Mouse (Mus musculus) liver, embryonic 12.5 days (tissue): ENCODE data around the gene Mamdc2. TPM values are rescaled to one million over a fixed set of nuclear protein-coding genes. Genes with fewer than 3 reads are reported as not detected.

Experiments
- ATAC-seq: fragments of 200-750 bp; cut with Nextera tagmentation; 2 replicates; pipeline ENCODE4 v1.8.0; 2017; ENCODE audit warnings: moderate number of reproducible peaks, mild to moderate bottlenecking, moderate library complexity
- H3K27ac ChIP-seq: fragments of 300-500 bp; sonication (generic); 2 replicates; pipeline ENCODE4 v1.5.1; 2016; ENCODE audit warnings: mild to moderate bottlenecking
- H3K27me3 ChIP-seq: fragments of 300-500 bp; sonication (generic); replicated peaks from 2 replicates; pipeline ENCODE4 v1.6.1; 2016; ENCODE audit warnings: mild to moderate bottlenecking, moderate library complexity
- H3K36me3 ChIP-seq: fragments of 300-500 bp; sonication (generic); 2 replicates; pipeline ENCODE4 v1.6.1; 2016; ENCODE audit warnings: mild to moderate bottlenecking, moderate library complexity
- H3K4me1 ChIP-seq: fragments of 300-500 bp; sonication (generic); 2 replicates; pipeline ENCODE4 v1.6.1; 2016
- H3K4me2 ChIP-seq: fragments of 300-500 bp; sonication (generic); 2 replicates; pipeline ENCODE4 v1.6.1; 2016; ENCODE audit warnings: mild to moderate bottlenecking, moderate library complexity
- H3K4me3 ChIP-seq: fragments of 300-500 bp; sonication (generic); 2 replicates; pipeline ENCODE4 v1.5.1; 2016; ENCODE audit warnings: mild to moderate bottlenecking, moderate library complexity
- H3K9ac ChIP-seq: fragments of 300-500 bp; sonication (generic); 2 replicates; pipeline ENCODE4 v1.6.1; 2016; ENCODE audit warnings: mild to moderate bottlenecking, moderate library complexity
- H3K9me3 ChIP-seq: fragments of 300-500 bp; sonication (generic); replicated peaks from 2 replicates; pipeline ENCODE4 v1.6.1; 2016; ENCODE audit warnings: mild to moderate bottlenecking, moderate library complexity
- WGBS: fragments of 180-500 bp; shearing (Covaris S2); methylation state at CpG from one replicate; pipeline ENCODE4 v1.1.7; 2016; ENCODE audit not compliant: insufficient replicate concordance; 5-methylcytosine and 5-hydroxymethylcytosine counted together
- polyA plus RNA-seq: library from polyadenylated mRNA; unstranded; fragments of >200 nt; fragmentation: Nextera tagmentation; extraction: Ambion mirVana; gene quantifications from 2 replicates; pipeline ENCODE4 v1.2.1, GENCODE M21; 2016

Mamdc2 gene
- polyA plus RNA-seq, 1 experiment from 2014 or later: 0.33 TPM

GRCm38 (mm10) chr19:23349930-23350329, 98.3 kb downstream of the Mamdc2 start:
- Histone ChIP-seq H3K27me3 (no peaks in the 10 kb centered on the region), H3K27ac (no peak overlapping the region), H3K4me2 (no peak overlapping the region), H3K36me3 (no peaks in the 10 kb centered on the region), H3K9me3 (no peaks in the 10 kb centered on the region), H3K4me1 (peaks cover 16% of the 10 kb centered on the region), H3K9ac (no peak overlapping the region), H3K4me3 (no peak overlapping the region)
- ATAC-seq: no peak
- 59% methylated on average over 2 of the region's 2 CpGs for WGBS

- 72% methylated on average over 3 of the region's 3 CpGs for WGBS
- Histone ChIP-seq H3K27ac (no peak overlapping the region), H3K9ac (no peak overlapping the region), H3K9me3 (no peaks in the 10 kb centered on the region), H3K4me2 (no peak overlapping the region), H3K4me1 (no peaks in the 10 kb centered on the region), H3K36me3 (no peaks in the 10 kb centered on the region), H3K4me3 (no peak overlapping the region), H3K27me3 (no peaks in the 10 kb centered on the region)
- ATAC-seq: no peak
Observed at GRCm38 (mm10) chr19:23342782-23343181, 105.5 kb downstream of the Mamdc2 start.

- Histone ChIP-seq H3K9ac (no peak overlapping the region), H3K4me2 (no peak overlapping the region), H3K36me3 (no peaks in the 10 kb centered on the region), H3K27ac (no peak overlapping the region), H3K9me3 (no peaks in the 10 kb centered on the region), H3K27me3 (no peaks in the 10 kb centered on the region), H3K4me3 (no peak overlapping the region), H3K4me1 (no peaks in the 10 kb centered on the region)
- WGBS: 70% methylated on average over 1 of the region's 1 CpGs
- ATAC-seq: no peak
Observed at GRCm38 (mm10) chr19:23332883-23333282, 115.4 kb downstream of the Mamdc2 start.

- Histone ChIP-seq H3K9ac (no peak overlapping the region), H3K27me3 (no peaks in the 10 kb centered on the region), H3K4me1 (no peaks in the 10 kb centered on the region), H3K4me2 (no peak overlapping the region), H3K36me3 (no peaks in the 10 kb centered on the region), H3K9me3 (no peaks in the 10 kb centered on the region), H3K4me3 (no peak overlapping the region), H3K27ac (no peak overlapping the region)
- ATAC-seq: no peak
- 52% methylated on average over 6 of the region's 6 CpGs for WGBS
Observed at GRCm38 (mm10) chr19:23330842-23331241, 117.4 kb downstream of the Mamdc2 start.

- Histone ChIP-seq H3K4me3 (no peak overlapping the region), H3K9ac (no peak overlapping the region), H3K9me3 (no peaks in the 10 kb centered on the region), H3K4me2 (no peak overlapping the region), H3K27me3 (no peaks in the 10 kb centered on the region), H3K4me1 (no peaks in the 10 kb centered on the region), H3K27ac (no peak overlapping the region), H3K36me3 (no peaks in the 10 kb centered on the region)
- no peak for ATAC-seq
- WGBS: 84% methylated on average over 2 of the region's 2 CpGs
Observed at GRCm38 (mm10) chr19:23329346-23329745, 118.9 kb downstream of the Mamdc2 start.

GRCm38 (mm10) chr19:23327056-23327640, 121.1 kb downstream of the Mamdc2 start:
- Histone ChIP-seq H3K27me3 (no peaks in the 10 kb centered on the region), H3K9me3 (no peaks in the 10 kb centered on the region), H3K4me2 (no peak overlapping the region), H3K27ac (no peak overlapping the region), H3K36me3 (no peaks in the 10 kb centered on the region), H3K4me1 (no peaks in the 10 kb centered on the region; the same call in 1 of the 2 replicates), H3K4me3 (no peak overlapping the region), H3K9ac (no peak overlapping the region)
- no peak for ATAC-seq
- WGBS: 82% methylated on average over 3 of the region's 3 CpGs

- Histone ChIP-seq H3K4me1 (no peaks in the 10 kb centered on the region; the same call in 1 of the 2 replicates), H3K27ac (no peak overlapping the region), H3K4me3 (no peak overlapping the region), H3K9ac (no peak overlapping the region), H3K9me3 (no peaks in the 10 kb centered on the region), H3K27me3 (no peaks in the 10 kb centered on the region), H3K36me3 (no peaks in the 10 kb centered on the region), H3K4me2 (no peak overlapping the region)
- ATAC-seq: no peak
- WGBS: 24% methylated on average over 3 of the region's 3 CpGs
Observed at GRCm38 (mm10) chr19:23323107-23323506, 125.1 kb downstream of the Mamdc2 start.

- H3K4me2 ChIP-seq: no peak overlapping the region
- no peak overlapping the region for H3K4me3 ChIP-seq
- H3K27me3 ChIP-seq: no peaks in the 10 kb centered on the region
- WGBS: 64% methylated on average over 5 of the region's 5 CpGs
- H3K9me3 ChIP-seq: no peaks in the 10 kb centered on the region
- H3K9ac ChIP-seq: no peak overlapping the region
- no peaks in the 10 kb centered on the region; the same call in 1 of the 2 replicates for H3K4me1 ChIP-seq
- H3K36me3 ChIP-seq: no peaks in the 10 kb centered on the region
- no peak overlapping the region for H3K27ac ChIP-seq
- ATAC-seq: no peak
Observed at GRCm38 (mm10) chr19:23317989-23318358, 130.3 kb downstream of the Mamdc2 start.

- no peak for ATAC-seq
- no peak overlapping the region for H3K9ac ChIP-seq
- no peaks in the 10 kb centered on the region for H3K36me3 ChIP-seq
- WGBS: 58% methylated on average over 5 of the region's 5 CpGs
- H3K4me3 ChIP-seq: no peak overlapping the region
- no peaks in the 10 kb centered on the region for H3K9me3 ChIP-seq
- H3K4me1 ChIP-seq: no peaks in the 10 kb centered on the region
- H3K4me2 ChIP-seq: no peak overlapping the region
- H3K27ac ChIP-seq: no peak overlapping the region
- H3K27me3 ChIP-seq: no peaks in the 10 kb centered on the region
Observed at GRCm38 (mm10) chr19:23317295-23317988, 130.8 kb downstream of the Mamdc2 start.

GRCm38 (mm10) chr19:23316851-23317250, 131.4 kb downstream of the Mamdc2 start:
- no peak for ATAC-seq
- Histone ChIP-seq H3K9me3 (no peaks in the 10 kb centered on the region), H3K4me2 (no peak overlapping the region), H3K27ac (no peak overlapping the region), H3K4me1 (no peaks in the 10 kb centered on the region), H3K36me3 (no peaks in the 10 kb centered on the region), H3K27me3 (no peaks in the 10 kb centered on the region), H3K4me3 (no peak overlapping the region), H3K9ac (no peak overlapping the region)
- 69% methylated on average over 5 of the region's 5 CpGs for WGBS

GRCm38 (mm10) chr19:23309979-23310378, 138.3 kb downstream of the Mamdc2 start:
- WGBS: 80% methylated on average over 2 of the region's 2 CpGs
- ATAC-seq: no peak
- H3K27ac ChIP-seq: no peak overlapping the region
- H3K4me3 ChIP-seq: no peak overlapping the region
- no peak overlapping the region for H3K4me2 ChIP-seq
- H3K27me3 ChIP-seq: no peaks in the 10 kb centered on the region
- H3K4me1 ChIP-seq: no peaks in the 10 kb centered on the region
- no peaks in the 10 kb centered on the region for H3K36me3 ChIP-seq
- H3K9ac ChIP-seq: no peak overlapping the region
- H3K9me3 ChIP-seq: no peaks in the 10 kb centered on the region

- Histone ChIP-seq H3K36me3 (no peaks in the 10 kb centered on the region), H3K4me2 (no peak overlapping the region), H3K4me1 (no peaks in the 10 kb centered on the region), H3K27me3 (no peaks in the 10 kb centered on the region), H3K4me3 (no peak overlapping the region), H3K9me3 (no peaks in the 10 kb centered on the region), H3K27ac (no peak overlapping the region), H3K9ac (no peak overlapping the region)
- no peak for ATAC-seq
- 77% methylated on average over 7 of the region's 7 CpGs for WGBS
Observed at GRCm38 (mm10) chr19:23306671-23307070, 141.6 kb downstream of the Mamdc2 start.

- 78% methylated on average over 3 of the region's 3 CpGs for WGBS
- Histone ChIP-seq H3K27me3 (no peaks in the 10 kb centered on the region), H3K9ac (no peak overlapping the region), H3K9me3 (no peaks in the 10 kb centered on the region), H3K4me3 (no peak overlapping the region), H3K4me2 (no peak overlapping the region), H3K36me3 (no peaks in the 10 kb centered on the region), H3K4me1 (no peaks in the 10 kb centered on the region), H3K27ac (no peak overlapping the region)
- no peak for ATAC-seq
Observed at GRCm38 (mm10) chr19:23299987-23300386, 148.3 kb downstream of the Mamdc2 start.
